Mouse (Mus musculus): Measurements from ENCODE around the gene Pik3ca.

Pik3ca gene

DNA sequence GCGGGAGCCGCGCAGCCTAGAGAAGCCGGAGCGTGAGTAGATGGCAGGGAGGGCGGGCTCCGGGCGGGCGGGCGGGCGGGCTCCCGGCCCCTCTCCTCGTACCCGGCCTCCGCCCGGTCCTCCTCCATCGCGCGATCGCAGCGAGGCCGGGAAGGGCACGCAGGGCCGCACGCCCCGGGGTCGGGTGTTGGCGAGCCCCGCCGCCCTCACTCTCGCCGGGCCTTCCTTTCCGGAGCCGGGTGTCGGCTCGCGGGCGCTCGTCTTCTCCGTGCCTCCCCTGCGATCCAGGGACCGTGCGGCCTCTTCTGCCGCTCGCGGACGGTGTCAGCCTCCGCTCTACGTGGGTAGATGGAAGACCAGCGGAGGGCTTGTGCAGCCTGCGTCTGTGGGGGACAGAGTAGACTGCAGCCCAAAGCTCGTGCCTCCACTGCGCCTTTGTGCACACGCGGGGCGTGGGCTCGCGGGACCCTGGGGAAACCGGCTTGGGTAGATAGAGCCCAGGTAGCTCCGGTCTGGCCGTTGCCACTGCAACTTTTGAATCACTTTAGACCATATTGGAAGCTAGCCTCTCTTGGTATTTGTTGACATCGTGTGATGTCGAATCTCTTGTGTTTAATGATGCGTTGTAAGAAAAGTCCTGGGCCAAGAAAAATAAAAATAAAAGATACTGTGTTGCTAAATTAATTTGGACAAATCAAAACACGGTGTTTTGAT lies at the start of gene Pik3ca:
TSS of gene Pik3ca (plus strand) at position 211 of the 714 bp plus-strand sequence.
- DNase-seq (ENCODE audit: low spot score), result peak; percentile 54

- no peak for DNase-seq (ENCODE audit: low spot score)
These were observed 49.6 kb upstream of the Pik3ca start for GRCm38 (mm10) chr3:32347881-32348280.

GRCm38 (mm10) chr3:32361221-32361620 lies 36.2 kb upstream of the Pik3ca start:
- DNase-seq (ENCODE audit: low spot score), result no peak

DNA sequence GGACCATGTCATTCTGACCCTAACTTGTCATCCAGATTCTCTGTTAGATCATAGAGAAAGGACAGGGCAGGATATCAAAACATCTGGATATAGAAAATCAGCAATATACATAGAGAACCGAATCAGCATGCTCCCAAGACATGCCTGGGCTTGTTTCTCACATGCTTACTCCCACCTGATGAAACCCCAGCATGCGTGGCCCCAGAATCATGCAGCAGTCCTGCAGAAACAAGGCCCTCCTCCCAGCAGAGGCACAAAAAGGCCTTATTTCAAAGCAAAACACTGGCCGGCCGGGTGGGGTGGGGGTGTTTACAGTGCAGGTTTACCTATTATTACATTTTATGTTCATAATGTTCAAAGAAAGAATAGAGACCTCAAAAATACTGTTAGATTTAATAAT lies 33.3 kb upstream of the Pik3ca start:
- DNase-seq (ENCODE audit: low spot score), result no peak

GRCm38 (mm10) chr3:32364841-32365545 lies 32.5 kb upstream of the Pik3ca start:
- no peak for DNase-seq (ENCODE audit: low spot score)

DNA sequence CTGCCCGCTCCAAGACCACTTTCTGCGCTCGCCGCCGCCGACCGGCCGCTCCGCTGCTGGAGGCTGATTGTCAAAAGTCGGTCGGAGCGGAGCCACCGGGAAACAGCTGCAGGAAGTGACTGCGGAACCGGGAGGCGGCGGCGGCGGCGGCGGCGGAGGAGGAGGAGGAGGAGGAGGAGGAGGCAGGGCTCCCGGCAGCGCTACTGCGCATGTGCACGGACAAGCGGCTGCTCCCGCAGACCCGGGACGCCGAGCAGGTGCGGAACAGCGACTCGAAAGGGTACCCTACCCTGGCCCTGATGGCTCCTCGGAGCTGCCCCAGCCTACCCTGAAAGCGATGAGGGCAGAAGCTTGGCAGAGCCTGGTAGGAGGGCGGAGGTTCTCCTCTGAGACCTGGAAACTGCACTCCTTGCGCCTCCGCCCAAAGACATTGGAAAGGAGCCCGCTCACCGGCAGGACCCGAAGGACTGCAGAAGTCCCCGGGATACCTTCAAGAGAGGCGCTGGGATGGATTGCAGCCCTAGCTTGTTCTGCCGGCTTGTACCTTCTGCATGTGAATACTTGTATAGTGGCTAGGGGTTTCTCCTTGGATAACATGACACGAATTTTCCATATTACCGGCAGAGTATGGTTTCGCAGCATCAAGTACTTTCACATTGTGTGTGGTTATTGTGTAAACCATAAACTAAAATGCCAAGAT lies 31.8 kb upstream of the Pik3ca start, which contains the start of gene Zmat3:
TSS of gene Zmat3 (minus strand) at position 469 of the 700 bp plus-strand sequence.
- peak; percentile 59 for DNase-seq (ENCODE audit: low spot score)

DNA sequence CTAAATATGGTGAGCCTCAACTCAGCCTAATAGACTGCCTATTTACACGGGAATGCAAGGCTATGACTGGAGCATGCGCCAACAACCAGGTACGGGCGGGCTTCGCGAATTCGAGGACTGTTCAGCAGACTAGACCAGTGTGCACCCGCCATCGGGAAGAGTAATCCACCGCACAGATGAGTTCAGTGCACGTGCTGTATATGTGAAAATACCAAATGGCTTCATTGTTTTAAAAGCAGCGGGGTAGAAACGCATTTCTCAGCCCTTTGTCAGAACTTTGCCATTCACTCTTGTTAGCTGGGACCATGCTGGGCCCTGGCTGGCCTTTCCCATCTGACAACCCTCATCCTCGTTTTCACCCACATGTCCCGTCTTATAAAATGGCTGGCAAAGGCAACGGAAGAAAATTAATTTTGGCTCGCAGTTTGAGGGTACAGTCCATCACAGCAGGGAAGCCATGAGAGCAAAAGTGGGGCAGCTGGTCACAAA lies 31.2 kb upstream of the Pik3ca start:
- DNase-seq (ENCODE audit: low spot score), result no peak

GRCm38 (mm10) chr3:32367516-32367915 lies 30.0 kb upstream of the Pik3ca start:
- no peak for DNase-seq (ENCODE audit: low spot score)

DNA sequence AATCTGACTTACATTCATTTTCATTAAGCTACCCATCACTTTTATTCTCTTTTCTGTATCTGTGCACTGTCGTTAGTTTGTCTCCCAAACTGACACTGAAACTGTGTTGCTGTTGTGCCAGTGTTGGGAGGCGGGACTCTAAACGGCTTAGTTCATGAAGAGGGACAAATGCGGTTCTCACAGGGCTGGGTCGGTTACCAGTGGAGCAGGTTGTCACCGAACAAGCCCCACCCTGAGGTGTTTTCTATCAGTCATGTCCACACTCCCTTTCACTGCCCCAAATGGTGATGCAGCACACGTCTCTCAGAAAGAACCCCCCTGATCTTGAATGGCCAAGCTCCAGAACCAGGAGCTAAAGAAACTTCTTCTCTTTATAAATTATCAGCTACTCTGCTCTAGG lies 25.5 kb upstream of the Pik3ca start:
- no peak for DNase-seq (ENCODE audit: low spot score)

DNA sequence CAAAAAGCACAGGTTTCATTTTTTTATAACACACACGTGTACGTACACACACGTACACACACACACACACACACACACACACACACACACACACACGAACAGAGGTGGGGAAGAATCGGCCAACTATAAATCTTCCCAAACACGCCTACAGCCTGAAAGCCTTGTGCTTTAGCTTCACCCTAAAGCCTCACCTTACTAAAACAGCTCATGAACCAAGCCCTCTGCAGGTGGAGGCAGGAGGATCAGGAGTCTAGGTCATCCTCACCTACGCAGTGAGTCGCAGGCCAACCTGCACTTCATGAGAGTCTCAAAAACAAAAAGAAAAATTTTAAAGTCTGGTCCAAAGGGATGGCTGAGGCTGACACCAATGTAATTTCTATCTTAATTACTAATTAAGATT lies 25.0 kb upstream of the Pik3ca start:
- DNase-seq (ENCODE audit: low spot score), result no peak

- no peak for DNase-seq (ENCODE audit: low spot score)
These were observed 24.2 kb upstream of the Pik3ca start for GRCm38 (mm10) chr3:32373236-32373635.

- no peak for DNase-seq (ENCODE audit: low spot score)
These were observed 17.6 kb upstream of the Pik3ca start for GRCm38 (mm10) chr3:32379891-32380290.

DNA sequence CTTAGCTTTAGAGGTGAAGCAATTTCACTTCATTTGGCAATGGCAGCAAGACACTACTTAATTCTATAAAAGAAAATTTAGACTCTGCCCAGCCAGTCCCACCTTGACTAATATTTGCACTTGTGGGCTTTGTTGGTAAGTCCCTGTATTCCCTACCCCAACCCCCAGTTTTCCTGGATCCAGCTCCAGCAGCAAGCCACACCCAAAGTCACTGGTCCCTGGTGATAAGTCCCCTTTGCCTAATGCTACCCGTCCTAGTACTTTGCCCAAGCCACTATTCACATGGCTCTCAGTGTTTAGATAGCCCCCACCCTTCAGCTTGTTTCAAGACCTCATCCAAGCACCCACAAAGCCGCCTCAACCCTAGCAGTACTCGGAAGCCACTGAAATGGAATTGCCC lies 15.9 kb upstream of the Pik3ca start:
- no peak for DNase-seq (ENCODE audit: low spot score)

GRCm38 (mm10) chr3:32392841-32393240 lies 4.6 kb upstream of the Pik3ca start:
- no peak for DNase-seq (ENCODE audit: low spot score)

- DNase-seq (ENCODE audit: low spot score), result no peak
These were observed 3.5 kb upstream of the Pik3ca start for GRCm38 (mm10) chr3:32393986-32394385.

- peak; percentile 20 for DNase-seq (ENCODE audit: low spot score)
These were observed 1.5 kb upstream of the Pik3ca start for GRCm38 (mm10) chr3:32395771-32396551.

DNA sequence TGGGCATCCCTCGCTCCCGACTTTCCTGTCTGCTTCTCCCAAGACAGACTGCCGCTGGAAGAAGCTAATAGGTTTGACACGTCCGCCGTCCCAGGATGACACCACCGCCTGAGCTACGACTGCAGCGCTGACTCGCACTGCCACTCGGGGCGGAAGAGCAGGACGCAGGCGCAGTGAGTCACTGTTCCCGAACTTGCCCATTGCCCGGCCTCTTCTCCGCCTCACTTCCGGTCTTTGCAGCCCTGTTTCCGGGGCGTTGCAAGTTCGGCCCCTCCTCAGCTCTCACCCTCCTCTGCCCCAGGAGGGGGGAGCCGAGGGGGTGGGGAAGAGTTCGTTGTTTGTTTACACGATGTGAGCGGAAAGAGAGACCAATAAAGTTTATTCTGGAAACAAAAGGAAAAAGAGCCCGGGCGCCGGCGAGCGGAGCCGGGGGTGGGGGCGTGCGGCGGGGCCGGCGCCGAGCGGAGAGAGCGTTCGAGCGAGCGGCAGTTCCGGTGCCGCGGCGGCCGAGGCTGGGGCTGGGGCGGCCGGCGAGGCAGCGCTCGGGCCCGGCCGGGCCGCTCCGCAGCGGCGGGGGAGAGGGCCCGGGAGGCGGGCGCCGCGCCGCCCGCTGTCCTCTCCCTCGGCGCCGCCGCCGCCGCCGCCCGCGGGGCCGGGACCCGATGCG lies 544 bp upstream of the Pik3ca start:
- peak; percentile 92 for DNase-seq (ENCODE audit: low spot score)

DNA sequence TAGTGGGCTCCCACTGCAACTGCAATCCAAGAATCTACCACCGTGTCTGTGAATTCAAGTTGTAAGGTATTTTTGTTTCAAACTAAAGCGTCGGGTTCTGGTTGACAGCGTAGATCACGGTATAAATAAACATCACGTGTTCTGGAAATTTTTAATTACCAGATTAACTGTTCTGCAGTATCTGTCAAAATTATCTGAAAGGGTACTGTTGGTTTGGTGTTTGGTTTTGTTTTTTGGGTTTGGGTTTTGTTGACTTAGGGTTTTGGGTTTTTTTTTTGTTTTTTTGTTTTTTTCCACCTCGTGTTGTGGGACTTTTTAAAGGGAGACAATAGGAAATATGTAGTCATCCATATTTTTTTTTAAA lies 686 bp downstream of the Pik3ca start:
- no peak for DNase-seq (ENCODE audit: low spot score)

DNA sequence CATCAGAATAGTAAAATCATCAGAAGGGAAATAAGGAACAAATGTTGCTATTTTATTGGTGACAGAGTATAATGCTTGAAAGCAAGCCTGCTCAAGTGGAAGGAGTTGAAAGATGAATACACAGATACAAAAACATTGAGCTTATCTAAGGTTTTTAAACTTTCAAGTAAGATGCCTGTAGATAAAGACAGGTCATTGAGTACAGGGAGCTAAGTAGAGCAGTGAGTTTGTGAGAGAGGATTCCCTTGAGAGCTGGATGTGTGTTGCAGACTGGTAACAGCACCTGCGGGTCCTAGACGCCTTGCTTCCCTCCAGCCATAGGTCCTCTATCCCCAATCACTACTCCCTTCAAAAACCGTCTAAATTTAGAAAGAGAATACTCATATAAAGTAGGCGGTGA lies 1.2 kb downstream of the Pik3ca start:
- DNase-seq (ENCODE audit: low spot score), result no peak

- DNase-seq (ENCODE audit: low spot score), result no peak
These were observed 1.9 kb downstream of the Pik3ca start for GRCm38 (mm10) chr3:32399381-32399780.

DNA sequence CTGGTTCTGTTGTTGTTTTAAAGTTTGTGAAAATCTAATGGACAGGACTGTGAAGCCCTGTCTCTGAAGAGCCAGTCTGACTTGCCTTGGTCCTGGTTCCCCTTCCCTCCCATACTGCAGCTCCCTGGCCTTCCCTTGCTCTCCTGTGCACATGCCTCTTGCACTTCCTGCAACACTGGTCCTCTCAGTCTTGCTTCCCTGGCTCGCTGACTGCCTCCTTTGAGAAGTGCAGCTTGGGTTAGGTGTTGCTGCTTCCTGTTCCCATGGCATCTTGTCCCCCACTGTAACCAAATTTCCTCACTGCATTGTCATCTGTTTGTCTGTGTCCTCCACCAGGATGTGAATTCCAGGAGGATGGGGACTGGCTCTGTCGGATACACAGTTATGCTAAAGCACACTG lies 2.5 kb downstream of the Pik3ca start:
- DNase-seq (ENCODE audit: low spot score), result no peak

- DNase-seq (ENCODE audit: low spot score), result no peak
These were observed 4.1 kb downstream of the Pik3ca start for GRCm38 (mm10) chr3:32401591-32401990.
